25 mouse cellular contexts compared by ENCODE assay signal in the genomic region with DNA sequence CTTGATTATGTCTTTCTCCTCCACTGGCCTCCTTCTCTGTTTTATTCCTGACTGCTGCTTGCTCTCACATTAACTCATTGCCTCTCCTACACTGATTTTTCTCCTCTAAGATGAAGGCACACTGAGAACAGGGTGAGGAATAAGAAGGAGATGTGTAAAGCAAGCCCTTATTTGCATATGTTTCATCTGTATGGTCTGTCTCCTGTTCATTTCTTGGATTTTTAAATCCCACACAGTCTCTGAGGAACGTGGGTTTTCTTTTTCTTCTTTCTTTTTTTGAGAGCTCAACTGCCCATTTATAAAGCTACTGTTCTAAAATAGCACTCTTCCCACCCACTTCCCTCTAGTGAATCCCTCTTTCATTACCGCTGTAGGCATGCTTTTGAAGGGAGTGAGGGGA.
DNase-seq lines count a peak whose midpoint lies in the region; ATAC-seq and TF ChIP-seq lines count a peak whose summit lies in the region.
"Had no signal": no experiment of that assay in that cellular context is flagged by ENCODE, and none has a peak within 500 bp of the region (broad histone marks: within the 10 kb centered on the region; RNA-seq: fewer than 3 reads in every experiment).

No protein-coding gene starts in this region.

- H3K9me3 ChIP-seq in forebrain, embryonic 15.5 days: no peaks in the 10 kb centered on the region
- H3K9me3 ChIP-seq in forebrain, embryonic 12.5 days: no peaks in the 10 kb centered on the region
- no peaks in the 10 kb centered on the region for H3K9me3 ChIP-seq in hindbrain, embryonic 15.5 days
- no peaks in the 10 kb centered on the region for H3K9me3 ChIP-seq in hindbrain, embryonic 11.5 days (ENCODE audit: control insufficient read depth, low read length)
- no peaks in the 10 kb centered on the region for H3K9me3 ChIP-seq in midbrain, postnatal 0 days (ENCODE audit: low read length)
- H3K9me3 ChIP-seq: hindbrain, embryonic 12.5 days; limb, embryonic 15.5 days; megakaryocyte, embryonic 14.5 days; stomach, embryonic 15.5 days had no signal

- no peak for DNase-seq in hindbrain, embryonic 11.5 days (ENCODE audit: low spot score)
- DNase-seq in brain, adult 2 months (ENCODE audit: low read depth, low spot score): peak; percentile 77
- DNase-seq in midbrain, postnatal 0 days (ENCODE audit: low spot score): no peak
- no peak for DNase-seq in kidney, adult 18-20 months
- no peak for DNase-seq in T-cell, adult 2 months (ENCODE audit: low spot score)
- DNase-seq: adrenal gland, postnatal 14 days; cerebellum, adult 9-10 months; gastrocnemius, postnatal 14 days; kidney, postnatal 25 days; left cerebral cortex, postnatal 4 days; lung, embryonic 14.5 days; lung, postnatal 36 days; thymus, adult 18-20 months; thymus, postnatal 4 days had no signal

- H3K27ac ChIP-seq in forebrain, embryonic 15.5 days (replicated peaks): peak overlapping the region; percentile 28; the same call in 1 of the 2 replicates
- no peak overlapping the region for H3K27ac ChIP-seq in forebrain, embryonic 12.5 days
- H3K27ac ChIP-seq in hindbrain, embryonic 15.5 days (replicated peaks): peak overlapping the region; percentile 27
- no peak overlapping the region for H3K27ac ChIP-seq in hindbrain, embryonic 11.5 days (ENCODE audit: low read depth, low read length)
- H3K27ac ChIP-seq in midbrain, postnatal 0 days (ENCODE audit: low read depth, low read length): peak overlapping the region; percentile 47; the same call in 1 of the 2 replicates
- H3K27ac ChIP-seq: hindbrain, embryonic 12.5 days; left cerebral cortex, adult 2 months; limb, embryonic 15.5 days; liver, embryonic 14.5 days; stomach, embryonic 15.5 days had no signal

- no peak overlapping the region for H3K4me2 ChIP-seq in forebrain, embryonic 15.5 days (replicated peaks)
- no peak overlapping the region for H3K4me2 ChIP-seq in forebrain, embryonic 12.5 days
- H3K4me2 ChIP-seq in hindbrain, embryonic 15.5 days: no peak overlapping the region
- H3K4me2 ChIP-seq in hindbrain, embryonic 11.5 days (replicated peaks; ENCODE audit: low read depth, low read length): no peak overlapping the region
- no peak overlapping the region for H3K4me2 ChIP-seq in midbrain, postnatal 0 days (ENCODE audit: low read depth, low read length, poor library complexity, severe bottlenecking)
- H3K4me2 ChIP-seq: heart, embryonic 11.5 days; hindbrain, embryonic 12.5 days; limb, embryonic 15.5 days; lung, embryonic 14.5 days; stomach, embryonic 15.5 days had no signal

- H3K4me3 ChIP-seq in forebrain, embryonic 15.5 days: no peak overlapping the region
- H3K4me3 ChIP-seq in forebrain, embryonic 12.5 days (replicated peaks): no peak overlapping the region
- no peak overlapping the region for H3K4me3 ChIP-seq in hindbrain, embryonic 15.5 days
- no peak overlapping the region for H3K4me3 ChIP-seq in hindbrain, embryonic 11.5 days (ENCODE audit: low read depth, low read length)
- H3K4me3 ChIP-seq in midbrain, postnatal 0 days (ENCODE audit: low read depth, low read length): no peak overlapping the region
- H3K4me3 ChIP-seq: hindbrain, embryonic 12.5 days; left cerebral cortex, adult 2 months; limb, embryonic 15.5 days; megakaryocyte, embryonic 14.5 days; stomach, embryonic 15.5 days had no signal

- H3K4me1 ChIP-seq in forebrain, embryonic 15.5 days: peaks cover 73% of the 10 kb centered on the region
- H3K4me1 ChIP-seq in forebrain, embryonic 12.5 days: peaks cover 59% of the 10 kb centered on the region
- H3K4me1 ChIP-seq in hindbrain, embryonic 15.5 days (replicated peaks): peaks cover 77% of the 10 kb centered on the region
- no peaks in the 10 kb centered on the region; the same call in 1 of the 2 replicates for H3K4me1 ChIP-seq in hindbrain, embryonic 11.5 days (replicated peaks; ENCODE audit: control insufficient read depth, insufficient read depth, low read length)
- peaks cover 45% of the 10 kb centered on the region for H3K4me1 ChIP-seq in midbrain, postnatal 0 days (ENCODE audit: insufficient read depth, low read length)
- H3K4me1 ChIP-seq: megakaryocyte, embryonic 14.5 days had no signal

- no peak for TF ChIP-seq CTCF in midbrain, postnatal 0 days (IDR thresholded peaks at IDR 0.05)

- no peak for ATAC-seq in forebrain, embryonic 15.5 days (replicated peaks)
- ATAC-seq in forebrain, embryonic 12.5 days (ENCODE audit: low FRiP score): no peak
- ATAC-seq in hindbrain, embryonic 15.5 days (ENCODE audit: low FRiP score, low read depth): no peak
- no peak for ATAC-seq in hindbrain, embryonic 11.5 days (ENCODE audit: low FRiP score)
- no peak for ATAC-seq in midbrain, postnatal 0 days (ENCODE audit: low FRiP score)
- ATAC-seq: intestine, embryonic 16.5 days had no signal

- 36% methylated on average over 2 of the region's 2 CpGs for WGBS in forebrain, embryonic 15.5 days
- 57% methylated on average over 2 of the region's 2 CpGs for WGBS in forebrain, embryonic 12.5 days
- WGBS in hindbrain, embryonic 15.5 days: 50% methylated on average over 2 of the region's 2 CpGs
- 66% methylated on average over 2 of the region's 2 CpGs for WGBS in hindbrain, embryonic 11.5 days
- WGBS in midbrain, postnatal 0 days: 19% methylated on average over 2 of the region's 2 CpGs

- no peaks in the 10 kb centered on the region for H3K36me3 ChIP-seq in forebrain, embryonic 15.5 days
- H3K36me3 ChIP-seq in forebrain, embryonic 12.5 days (replicated peaks): no peaks in the 10 kb centered on the region
- H3K36me3 ChIP-seq in hindbrain, embryonic 15.5 days: no peaks in the 10 kb centered on the region
- H3K36me3 ChIP-seq in hindbrain, embryonic 11.5 days (ENCODE audit: control insufficient read depth, insufficient read depth, low read length): no peaks in the 10 kb centered on the region
- H3K36me3 ChIP-seq in midbrain, postnatal 0 days (ENCODE audit: insufficient read depth, low read length): no peaks in the 10 kb centered on the region
- H3K36me3 ChIP-seq: hindbrain, embryonic 12.5 days; limb, embryonic 15.5 days; stomach, embryonic 15.5 days had no signal

- no peaks in the 10 kb centered on the region for H3K27me3 ChIP-seq in forebrain, embryonic 15.5 days
- no peaks in the 10 kb centered on the region for H3K27me3 ChIP-seq in forebrain, embryonic 12.5 days
- H3K27me3 ChIP-seq in hindbrain, embryonic 15.5 days: no peaks in the 10 kb centered on the region
- no peaks in the 10 kb centered on the region for H3K27me3 ChIP-seq in hindbrain, embryonic 11.5 days (ENCODE audit: control insufficient read depth, insufficient read depth, low read length)
- no peaks in the 10 kb centered on the region for H3K27me3 ChIP-seq in midbrain, postnatal 0 days (ENCODE audit: insufficient read depth, low read length)
- H3K27me3 ChIP-seq: hindbrain, embryonic 12.5 days; limb, embryonic 15.5 days; megakaryocyte, embryonic 14.5 days; stomach, embryonic 15.5 days had no signal

- H3K9ac ChIP-seq in forebrain, embryonic 15.5 days (replicated peaks): no peak overlapping the region
- H3K9ac ChIP-seq in forebrain, embryonic 12.5 days: no peak overlapping the region
- no peak overlapping the region for H3K9ac ChIP-seq in hindbrain, embryonic 15.5 days
- no peak overlapping the region for H3K9ac ChIP-seq in hindbrain, embryonic 11.5 days (ENCODE audit: low read depth, low read length)
- H3K9ac ChIP-seq in midbrain, postnatal 0 days (replicated peaks; ENCODE audit: low read length, poor library complexity, severe bottlenecking): no peak overlapping the region
- H3K9ac ChIP-seq: hindbrain, embryonic 12.5 days; limb, embryonic 15.5 days; liver, embryonic 14.5 days; lung, embryonic 14.5 days; stomach, embryonic 15.5 days had no signal

Comparison
In these comparisons a context has a peak if more than half of its experiments do, and no peak if none do; other contexts are left out.
1. H3K27ac ChIP-seq: peak in forebrain, embryonic 15.5 days (single experiment), hindbrain, embryonic 15.5 days (single experiment) and midbrain, postnatal 0 days (single experiment); none in forebrain, embryonic 12.5 days (single experiment) and hindbrain, embryonic 11.5 days (single experiment).